Mouse (Mus musculus) T-helper 1 cell (primary cell): ENCODE results near the gene Tmem100.

Experiments used
- in situ Hi-C: fragments of 300-600 bp; cut with MboI, MseI; formaldehyde crosslinking; loops from one replicate; pipeline ENCODE4 v1.15.1; 2025; ENCODE audit warnings: high pct_unique_total_duplicates

The Tmem100 gene

DNA sequence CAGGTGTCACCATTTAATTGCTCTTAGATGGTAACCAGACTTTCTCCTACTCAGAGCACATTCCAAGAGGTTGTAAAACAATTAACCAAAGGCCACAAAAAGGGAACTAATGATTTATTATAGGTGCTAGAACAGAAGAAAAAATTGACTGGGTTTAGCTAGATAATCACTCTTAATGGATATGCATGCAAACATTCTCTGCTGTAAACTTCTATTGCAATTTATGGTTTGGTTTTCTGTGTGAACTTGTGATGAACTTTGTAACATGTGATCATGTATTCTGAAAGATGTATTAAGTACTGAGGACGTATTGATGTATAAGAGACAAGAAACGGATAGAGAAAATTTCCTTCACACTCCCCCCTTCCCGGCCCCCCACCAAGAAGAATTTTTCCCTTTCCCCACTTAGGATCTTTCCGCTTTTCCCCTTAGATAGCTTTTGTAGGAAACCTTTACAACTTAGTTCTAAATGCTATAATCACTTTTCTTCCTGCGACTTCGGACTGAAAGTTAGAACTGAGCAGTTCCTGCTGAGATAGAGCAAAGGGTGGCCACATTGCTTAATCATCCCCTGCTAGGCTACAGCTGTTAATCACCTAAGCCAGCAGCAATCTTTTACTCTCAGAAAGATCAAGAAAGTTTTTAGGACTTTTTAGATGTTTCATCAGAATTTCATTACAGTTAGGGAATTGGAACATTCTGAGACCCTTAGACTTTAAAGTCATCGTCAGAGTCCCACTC is 22.2 kb upstream of the Tmem100 start:
- in situ Hi-C loops = loop anchor here (10.0 kb wide), 1 partner anchor 617 kb away; no protein-coding TSS in a partner anchor

DNA sequence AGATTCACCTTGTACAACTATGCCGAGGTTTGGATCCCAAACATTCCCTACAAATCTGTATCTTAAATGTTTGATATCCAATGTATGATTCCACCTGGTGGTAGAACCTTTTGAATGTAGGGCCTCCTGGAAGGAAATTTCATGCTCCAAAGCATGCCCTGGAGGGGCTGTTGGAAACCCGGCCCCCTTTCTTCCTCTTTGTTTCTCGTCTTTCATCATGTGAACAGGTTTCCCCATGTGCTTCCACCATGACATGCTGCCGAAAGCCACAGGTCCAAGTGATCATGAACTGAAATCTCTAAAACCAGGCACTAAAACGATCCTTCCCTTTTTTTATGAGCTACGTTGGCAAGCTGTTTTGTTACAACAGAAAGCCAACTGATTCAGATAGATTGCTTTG is 16.5 kb upstream of the Tmem100 start:
- in situ Hi-C loops = no loop called here

DNA sequence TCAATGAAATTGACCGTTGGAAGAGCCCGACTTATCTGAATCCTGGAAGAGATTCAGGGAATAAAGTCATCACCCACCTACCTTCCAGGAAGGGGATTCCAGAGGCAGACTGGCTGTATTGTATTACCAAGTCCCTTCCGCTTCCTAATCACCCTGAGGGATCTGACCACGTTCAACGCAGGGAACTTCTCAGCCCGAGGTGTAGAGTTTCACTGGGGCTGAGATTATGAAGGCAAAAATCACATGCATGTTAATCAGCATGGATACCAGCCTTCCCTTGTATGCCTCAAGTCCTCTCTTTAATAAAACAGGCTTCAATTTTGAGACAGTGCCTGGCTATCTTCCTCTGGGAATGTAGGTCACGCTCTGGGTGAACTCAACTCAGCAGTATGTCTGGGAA is 14.9 kb upstream of the Tmem100 start:
- in situ Hi-C loops = no loop called here

DNA sequence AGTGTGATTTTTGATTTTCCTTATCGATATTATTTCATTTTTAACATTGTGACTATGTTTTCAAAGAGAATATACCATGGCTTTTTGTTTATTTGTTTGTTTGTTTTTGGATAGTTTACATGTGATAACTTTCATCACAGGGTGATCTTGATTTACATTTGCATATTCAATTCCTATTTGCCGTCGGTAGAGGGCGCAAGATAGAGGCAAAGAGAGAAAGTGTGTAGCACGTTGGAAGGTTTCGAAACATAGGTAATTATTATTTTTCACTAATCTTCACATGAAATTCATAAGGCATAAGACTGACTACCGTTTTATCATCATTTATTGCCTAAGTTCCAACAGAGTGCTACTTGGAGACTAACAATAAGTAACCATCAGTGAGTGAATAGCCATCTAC is 11.0 kb upstream of the Tmem100 start:
- in situ Hi-C loops = no loop called here

DNA sequence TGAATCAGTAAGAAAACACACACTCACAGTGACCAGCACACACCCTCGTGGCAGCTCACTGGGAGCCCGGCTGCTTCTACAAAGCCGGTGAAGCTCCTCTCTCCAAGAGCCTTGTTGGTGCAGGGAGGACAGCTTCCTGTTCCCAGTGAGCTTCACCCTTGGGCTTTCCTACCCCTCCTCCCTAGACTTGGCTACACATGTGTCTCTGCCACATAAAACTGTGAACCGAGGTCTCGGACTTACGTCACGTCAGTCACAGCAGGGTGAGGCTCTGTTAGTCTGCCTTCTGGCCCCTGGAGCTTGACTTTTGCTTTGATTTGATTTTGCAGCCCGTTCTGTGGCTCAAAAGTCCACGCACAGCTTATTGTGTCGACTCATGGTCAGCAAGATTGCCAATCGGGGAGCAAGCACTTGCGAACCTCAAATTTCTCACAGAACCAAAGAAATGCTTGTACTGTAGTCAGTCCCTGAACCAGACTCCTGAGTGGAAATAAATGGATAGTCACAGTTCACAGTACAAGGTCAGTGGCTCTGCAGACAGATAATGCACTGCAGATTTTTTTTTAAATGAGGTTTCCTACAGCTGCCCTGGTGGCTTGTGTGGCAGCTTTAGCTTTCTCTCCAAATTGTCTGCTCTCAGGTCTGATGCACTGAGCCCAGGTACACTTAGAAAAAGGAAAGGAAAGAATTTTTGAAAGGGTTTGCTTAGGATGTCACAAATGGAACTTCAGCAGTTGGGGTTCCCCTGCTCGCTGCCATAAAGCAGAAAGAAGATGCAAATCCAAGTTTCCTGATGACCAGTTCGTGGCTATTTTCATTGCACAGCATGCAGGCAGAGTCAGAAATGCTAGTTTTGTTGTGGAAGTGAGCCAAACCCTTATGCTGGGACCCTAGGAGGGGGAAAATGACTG is 4.0 kb upstream of the Tmem100 start:
- in situ Hi-C loops = no loop called here

DNA sequence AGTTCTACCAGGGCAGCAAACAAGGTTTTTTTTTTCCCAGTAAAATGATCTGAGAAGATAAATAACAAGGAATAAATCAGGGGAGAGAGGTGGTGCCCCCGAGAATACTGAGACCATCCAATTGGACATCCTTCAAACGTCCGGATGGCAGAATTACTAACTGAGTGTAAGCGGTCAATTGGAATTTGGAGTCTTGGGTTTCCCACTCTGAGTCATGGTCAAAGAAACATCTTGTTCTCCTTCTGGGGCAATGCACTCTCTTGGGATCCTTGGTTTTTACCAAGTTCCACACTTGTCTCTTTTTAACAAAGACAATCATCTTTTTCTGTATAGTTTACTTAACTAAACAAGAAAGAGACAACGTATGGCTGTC is 3.4 kb upstream of the Tmem100 start:
- in situ Hi-C loops = no loop called here

DNA sequence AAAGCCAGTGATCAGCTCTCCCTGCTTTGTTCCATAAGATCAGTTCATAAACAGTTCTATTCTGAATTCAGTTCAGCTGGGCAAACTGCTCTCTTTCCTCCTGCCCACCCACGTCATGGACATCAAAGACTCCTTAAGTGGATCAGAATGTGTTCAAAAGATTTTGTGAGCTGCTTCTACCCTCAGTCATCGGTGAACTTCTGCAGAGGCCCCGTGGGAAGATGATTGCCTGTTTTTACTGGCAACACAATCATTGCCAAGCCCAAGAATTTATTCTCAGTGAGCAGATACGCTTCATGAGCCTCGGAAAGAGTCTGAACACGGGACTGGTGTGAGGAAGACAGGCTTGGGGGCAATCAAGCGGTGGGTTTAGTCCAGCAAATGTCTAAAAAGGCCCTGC is 2.9 kb upstream of the Tmem100 start:
- in situ Hi-C loops = no loop called here

DNA sequence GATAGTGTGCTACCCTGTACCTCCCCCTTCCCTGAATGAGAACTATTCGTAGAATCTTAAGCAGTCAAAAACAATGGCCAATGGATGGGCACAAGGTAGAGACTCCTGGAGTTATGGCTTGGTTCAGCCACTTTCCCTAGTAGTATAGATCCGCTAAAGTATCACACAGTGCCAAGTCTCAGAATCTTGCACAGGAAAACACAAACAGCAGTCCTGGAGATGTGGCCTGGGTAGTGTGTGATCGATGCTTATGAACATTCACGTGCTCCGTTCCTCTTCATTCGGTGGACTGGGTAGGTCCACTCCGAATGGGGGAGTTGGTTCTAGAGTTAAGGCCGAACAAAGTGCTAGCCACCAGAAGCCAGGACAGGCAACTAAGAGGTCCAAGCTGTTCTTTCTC is 1.4 kb upstream of the Tmem100 start:
- in situ Hi-C loops = no loop called here

DNA sequence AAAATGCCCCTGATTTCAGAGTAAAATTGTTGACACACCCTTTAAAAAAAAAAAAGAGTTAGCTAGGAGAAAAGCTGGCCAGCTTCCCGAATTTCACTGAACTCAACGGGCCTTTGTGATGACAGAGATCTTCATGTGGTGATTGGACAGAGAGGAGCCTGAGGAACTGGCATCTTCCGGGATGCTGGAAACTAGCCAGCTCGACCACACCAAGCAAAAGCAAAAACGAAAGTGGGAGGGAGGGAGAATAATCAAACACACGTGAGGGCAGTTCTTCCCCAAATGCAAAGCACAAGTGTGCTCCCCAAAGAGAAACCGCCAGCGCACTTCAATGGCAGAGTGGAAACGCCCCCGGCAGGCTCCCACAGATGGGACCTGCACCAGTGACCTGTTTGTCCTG is 794 bp upstream of the Tmem100 start:
- in situ Hi-C loops = no loop called here

DNA sequence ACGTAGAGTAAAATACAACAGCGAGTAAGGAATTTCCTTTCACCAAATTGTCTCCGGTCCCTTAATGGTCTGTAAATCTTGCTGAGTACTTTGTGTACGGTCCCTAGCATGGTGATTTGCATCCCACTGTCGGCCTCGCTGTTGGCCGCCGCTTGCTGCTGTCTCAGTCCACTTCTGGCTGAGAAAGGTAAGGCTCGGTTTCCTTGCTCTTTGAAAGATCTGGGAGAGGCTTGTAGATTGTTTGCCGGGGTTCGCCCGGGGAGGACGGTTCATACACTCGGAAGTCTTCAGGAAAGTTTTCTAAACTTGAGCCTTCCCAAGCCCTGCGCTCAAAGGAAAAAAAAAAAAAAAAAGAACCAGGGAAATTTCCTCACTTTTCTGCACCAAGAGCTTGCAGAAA is 409 bp downstream of the Tmem100 start:
- in situ Hi-C loops = no loop called here

DNA sequence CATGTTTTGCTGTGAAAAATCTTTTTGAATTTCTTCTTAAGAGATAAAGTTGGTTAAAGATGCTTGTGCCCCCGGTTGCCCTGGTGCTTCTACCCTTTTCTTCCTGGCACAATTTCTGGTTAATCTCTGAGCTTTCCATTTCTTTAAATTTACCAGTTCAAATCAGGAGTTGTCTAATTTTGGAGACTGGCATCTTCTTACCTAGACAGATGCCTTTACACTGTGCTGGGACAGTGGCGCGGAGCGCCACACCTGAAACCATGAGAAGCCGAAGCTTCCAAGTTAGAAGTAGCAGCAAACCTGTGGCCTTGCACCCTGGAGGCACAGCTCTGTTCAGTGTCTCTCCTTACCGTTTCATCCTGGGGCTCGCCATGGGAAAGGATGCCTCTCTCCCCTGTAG is 928 bp downstream of the Tmem100 start:
- in situ Hi-C loops = no loop called here

DNA sequence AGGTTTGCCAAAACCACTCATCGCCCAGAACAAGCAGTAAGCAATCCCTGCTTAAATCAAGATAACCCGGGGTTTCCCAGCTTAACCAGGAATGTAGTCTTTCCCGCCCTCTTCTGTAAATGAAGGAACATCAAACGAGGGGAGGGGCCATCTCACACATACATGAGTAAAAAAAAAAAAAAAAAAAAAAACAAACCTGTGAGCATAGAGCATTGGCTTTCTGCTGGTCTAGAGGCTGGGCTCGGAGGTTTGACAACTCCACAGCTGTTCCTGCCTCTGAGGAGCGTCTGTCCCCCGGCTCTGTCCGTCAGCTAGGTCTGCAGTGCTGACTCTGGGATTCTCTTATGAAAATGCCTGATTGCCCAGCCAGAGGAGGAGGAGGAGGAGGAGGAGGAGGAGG is 2.7 kb downstream of the Tmem100 start:
- in situ Hi-C loops = no loop called here

DNA sequence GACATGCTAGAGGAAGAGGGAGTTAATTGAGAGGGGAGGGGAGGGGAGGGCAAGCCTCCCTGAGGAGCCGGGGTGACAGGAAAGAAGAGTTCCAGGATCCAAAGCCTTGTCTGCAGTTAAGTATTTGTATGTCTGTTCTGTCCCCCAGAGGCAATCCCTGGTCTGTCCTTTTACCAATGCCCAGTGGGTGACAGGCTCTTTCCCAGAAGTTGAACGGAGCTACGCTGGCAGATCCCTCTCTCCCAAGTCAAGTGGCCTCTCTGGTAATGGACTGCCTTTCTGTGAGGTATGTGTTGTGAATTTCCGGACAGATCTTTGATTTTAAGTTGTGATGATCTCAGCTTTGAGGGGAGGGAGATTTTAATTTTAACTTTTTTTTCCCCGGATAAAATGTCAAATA is 3.3 kb downstream of the Tmem100 start:
- in situ Hi-C loops = no loop called here

DNA sequence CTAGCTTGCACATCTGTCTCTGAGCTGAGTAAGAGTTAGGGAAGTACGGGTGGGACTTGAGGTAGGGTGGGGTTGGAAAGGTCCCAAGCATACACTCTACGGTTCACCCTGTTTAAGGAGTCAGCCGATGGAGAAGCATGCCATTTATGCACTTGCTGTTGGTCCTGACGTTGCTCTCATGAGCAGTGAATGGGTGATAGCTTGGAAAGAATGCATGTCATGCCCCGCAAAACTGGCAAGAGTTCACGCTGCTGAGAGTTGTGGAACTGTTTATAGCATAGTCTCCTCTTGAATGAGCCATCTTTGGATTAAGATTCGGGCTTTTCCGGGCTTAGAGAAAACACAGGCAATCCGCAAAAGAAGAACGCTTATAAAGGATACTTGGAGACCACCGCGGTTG is 4.5 kb downstream of the Tmem100 start:
- in situ Hi-C loops = no loop called here

DNA sequence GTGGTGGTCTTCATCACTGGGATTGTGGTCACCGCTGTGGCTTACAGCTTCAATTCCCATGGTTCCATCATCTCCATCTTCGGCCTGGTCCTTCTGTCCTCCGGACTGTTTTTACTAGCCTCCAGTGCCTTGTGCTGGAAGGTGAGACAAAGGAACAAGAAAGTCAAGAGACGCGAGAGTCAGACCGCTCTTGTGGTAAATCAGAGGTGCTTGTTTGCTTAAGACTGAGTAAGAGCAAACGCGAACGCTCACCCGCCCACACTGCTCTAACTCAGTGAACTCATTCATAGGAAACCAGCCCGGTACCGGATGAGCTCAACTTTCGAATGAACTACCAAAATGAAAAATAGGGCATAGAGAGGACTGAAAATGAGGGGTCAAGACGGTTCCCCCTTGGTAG is 5.4 kb downstream of the Tmem100 start:
- in situ Hi-C loops = no loop called here

DNA sequence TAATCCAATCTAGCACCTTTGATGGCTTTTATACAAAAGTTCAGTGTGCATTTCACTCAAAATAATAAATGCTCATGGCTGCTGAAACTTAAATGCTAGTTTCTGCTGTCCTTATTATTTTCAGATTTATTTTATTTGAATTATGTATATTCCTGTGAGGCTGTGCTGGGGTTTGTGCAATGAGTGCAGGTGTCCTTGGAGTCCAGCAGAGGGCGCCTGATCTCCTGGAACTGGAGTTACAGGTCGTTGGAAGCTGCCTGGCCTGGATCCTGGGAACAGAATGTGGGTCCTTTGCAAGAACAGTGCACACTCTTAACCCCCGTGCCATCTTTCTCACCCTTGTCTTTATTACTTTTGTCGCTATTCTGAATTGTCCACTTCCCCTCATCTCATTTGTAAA is 6.3 kb downstream of the Tmem100 start:
- in situ Hi-C loops = no loop called here

DNA sequence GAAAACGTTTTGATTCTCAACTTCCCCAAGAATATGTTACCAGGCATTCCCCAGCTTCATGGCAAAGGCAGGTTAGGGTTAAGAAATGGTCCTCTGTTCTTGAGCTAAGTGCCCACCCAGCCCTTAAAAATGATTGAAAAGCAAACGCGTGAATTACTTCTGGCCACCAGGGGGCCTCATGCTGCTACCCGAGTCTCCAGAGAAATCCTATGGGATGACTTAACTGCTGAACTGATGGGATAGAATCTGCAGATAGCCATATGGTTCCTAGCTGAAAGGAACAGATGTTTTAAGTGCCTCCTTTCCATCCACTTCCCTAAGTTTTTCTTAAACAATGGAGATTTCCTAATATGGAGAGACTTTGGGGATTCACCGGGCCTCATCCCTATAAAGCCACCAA is 7.9 kb downstream of the Tmem100 start:
- in situ Hi-C loops = no loop called here

DNA sequence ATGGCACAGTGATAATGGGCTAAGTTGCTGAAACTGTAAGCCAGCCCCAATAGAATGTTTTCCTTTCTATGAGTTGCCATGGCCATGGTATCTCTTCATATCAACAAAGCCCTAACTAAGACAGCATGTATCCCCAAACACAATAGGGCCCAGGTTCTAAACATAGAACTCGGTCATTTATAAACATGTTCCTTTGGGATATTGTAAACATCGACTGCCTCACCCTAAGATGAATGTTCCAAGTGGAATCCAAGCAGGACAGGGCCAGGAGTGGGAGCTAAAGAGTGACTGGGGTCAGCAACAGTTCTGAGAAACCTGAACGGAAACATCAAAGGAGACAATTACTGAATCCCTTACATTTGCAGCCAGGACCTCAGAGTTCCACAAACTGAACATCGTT is 14.3 kb downstream of the Tmem100 start:
- in situ Hi-C loops = no loop called here

DNA sequence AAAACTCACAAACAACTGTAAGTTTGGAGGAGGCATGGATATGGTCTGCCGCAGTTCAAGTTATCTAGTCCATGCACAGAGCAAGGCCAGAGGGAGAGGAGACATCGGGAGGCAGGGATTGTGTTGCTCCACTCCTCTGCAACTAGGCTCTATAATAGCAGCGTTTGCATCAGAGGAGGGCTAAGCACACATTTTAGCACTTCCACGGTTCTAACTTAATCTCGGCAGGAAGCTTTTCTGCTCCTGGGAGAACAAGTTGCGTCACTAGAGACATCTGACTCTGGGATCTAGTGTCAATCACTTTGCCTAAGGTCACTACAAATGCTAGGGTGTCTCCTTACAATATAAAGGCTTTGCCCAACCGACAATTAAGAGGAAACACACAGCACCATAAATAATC is 16.1 kb downstream of the Tmem100 start:
- in situ Hi-C loops = no loop called here

DNA sequence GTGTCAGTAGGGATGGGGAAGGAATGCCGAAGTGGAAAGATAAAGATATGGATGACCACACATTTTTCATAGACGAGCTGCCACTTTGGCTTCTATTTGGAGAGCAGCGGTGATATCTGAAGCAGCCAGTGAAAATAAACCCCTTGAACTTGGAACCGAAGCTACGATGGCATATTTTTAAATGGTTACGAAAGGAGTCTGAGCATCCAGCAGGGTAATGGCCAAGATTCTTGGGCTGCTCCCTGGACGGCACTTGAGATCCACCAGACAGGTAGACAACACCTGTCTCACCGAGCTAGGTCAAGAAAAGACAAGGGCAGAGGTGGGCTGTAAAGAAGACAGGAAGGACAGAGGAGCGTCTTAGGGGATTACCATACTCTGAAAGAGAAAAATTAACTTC is 17.1 kb downstream of the Tmem100 start:
- in situ Hi-C loops = no loop called here

DNA sequence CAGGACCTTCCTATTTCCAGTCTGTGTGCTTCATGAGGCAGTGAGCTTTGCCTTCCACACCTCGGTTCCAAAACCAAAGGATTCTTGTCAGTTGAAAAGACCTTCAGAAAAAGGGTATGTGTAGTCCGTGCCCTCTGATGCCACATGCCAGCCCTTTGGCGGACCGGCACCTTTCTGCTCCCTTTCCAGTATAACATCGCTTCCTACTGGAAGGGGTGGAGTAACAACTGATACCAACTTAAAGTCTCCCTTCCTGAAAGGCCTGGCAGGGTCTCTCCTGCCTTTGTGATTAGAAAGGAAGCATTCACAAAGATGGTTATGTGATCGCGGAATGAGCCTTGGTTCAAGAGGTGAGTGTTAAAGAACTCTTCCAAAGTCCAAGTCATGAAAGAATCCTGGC is 19.9 kb downstream of the Tmem100 start:
- in situ Hi-C loops = no loop called here

DNA sequence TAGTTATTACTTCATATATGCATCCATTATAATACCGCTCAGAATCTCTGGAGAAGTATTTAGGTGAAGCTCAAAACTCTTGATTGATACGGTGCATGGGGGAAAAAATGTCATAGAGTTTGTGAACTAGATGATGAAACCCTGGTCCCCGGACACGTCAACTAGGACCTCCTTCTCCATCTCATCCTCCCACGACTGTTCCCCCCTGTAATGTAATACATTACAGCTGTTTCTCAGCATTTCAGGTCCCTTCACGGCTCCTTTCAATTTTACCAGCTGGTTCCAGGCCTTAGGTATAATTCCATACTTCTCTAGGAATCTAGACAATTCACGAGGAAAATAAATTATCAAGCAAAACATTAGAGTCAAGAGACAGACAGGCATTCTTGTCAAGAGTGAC is 22.6 kb downstream of the Tmem100 start:
- in situ Hi-C loops = no loop called here

DNA sequence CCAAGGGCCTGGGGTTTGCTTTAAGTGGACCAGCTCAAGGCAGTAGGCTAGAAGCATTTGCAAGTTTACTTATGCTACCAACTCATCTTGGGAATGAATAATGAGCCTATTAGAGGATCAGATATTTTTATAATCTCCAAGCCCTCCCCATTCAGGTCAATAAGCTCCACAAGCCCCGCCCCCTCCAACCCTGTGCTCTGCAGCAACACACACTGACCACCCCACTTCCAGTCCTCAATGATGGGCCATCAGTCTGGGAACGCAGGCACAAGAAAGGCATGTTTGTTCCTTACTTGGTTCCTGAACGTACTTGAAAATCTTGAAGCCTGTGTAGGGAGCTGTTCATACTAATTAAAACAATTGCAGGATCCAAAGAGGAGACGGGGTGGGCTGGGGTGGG is 23.7 kb downstream of the Tmem100 start:
- in situ Hi-C loops = no loop called here
